Mouse (Mus musculus) cortical plate, adult 2 months (tissue): ENCODE measurements around the gene Cadps2. TPM values are rescaled to one million over a fixed set of nuclear protein-coding genes. Genes with fewer than 3 reads are reported as not detected.

ENCODE experiments used
- H3K27ac ChIP-seq: fragments of 200-500 bp; 2 replicates; pipeline ENCODE4 v1.5.1; 2012; ENCODE audit warnings: low read length, control low read depth, inconsistent platforms; ENCODE audit not compliant: insufficient read depth
- H3K4me1 ChIP-seq: fragments of 200-500 bp; 2 replicates; pipeline ENCODE4 v1.6.1; 2011; ENCODE audit warnings: low read length; ENCODE audit not compliant: control insufficient read depth, insufficient read depth
- H3K4me3 ChIP-seq: fragments of 200-500 bp; 2 replicates; pipeline ENCODE4 v1.5.1; 2011; ENCODE audit warnings: mild to moderate bottlenecking, low read length, control low read depth; ENCODE audit not compliant: insufficient read depth
- CTCF ChIP-seq: fragments of 200-500 bp; IDR thresholded peaks from 2 replicates; pipeline ENCODE4 v1.5.1; 2011; ENCODE audit warnings: mild to moderate bottlenecking, control low read depth, low read length; ENCODE audit not compliant: insufficient read depth; ENCODE audit errors: extremely low read depth
- POLR2A ChIP-seq: fragments of 200-500 bp; IDR thresholded peaks from 2 replicates; pipeline ENCODE4 v1.6.1; 2011; ENCODE audit warnings: mild to moderate bottlenecking, low read length, control low read depth; ENCODE audit not compliant: insufficient read depth; ENCODE audit errors: extremely low read depth
- polyA plus RNA-seq: library from polyadenylated mRNA; depleted of rRNA; stranded (reverse); fragments of >200 nt; gene quantifications from 2 replicates; pipeline ENCODE4 v1.2.3, GENCODE M21; 2012

Cadps2 gene
- polyA plus RNA-seq, 1 experiment, result 40.9 TPM

GRCm38 (mm10) chr6:23252196-23253135 is 586.8 kb downstream of the Cadps2 start:
- Histone ChIP-seq H3K4me3 (no peak overlapping the region), H3K4me1 (no peaks in the 10 kb centered on the region), H3K27ac (no peak overlapping the region)
- TF ChIP-seq CTCF (no peak), POLR2A (no peak)

GRCm38 (mm10) chr6:23251431-23251830 is 587.8 kb downstream of the Cadps2 start:
- no peak overlapping the region for H3K4me3 ChIP-seq
- TF ChIP-seq POLR2A (no peak), CTCF (no peak)
- H3K4me1 ChIP-seq, result no peaks in the 10 kb centered on the region
- H3K27ac ChIP-seq, result no peak overlapping the region

- TF ChIP-seq POLR2A (no peak), CTCF (no peak)
- Histone ChIP-seq H3K4me1 (no peaks in the 10 kb centered on the region), H3K27ac (no peak overlapping the region), H3K4me3 (no peak overlapping the region)
These were observed 588.8 kb downstream of the Cadps2 start for GRCm38 (mm10) chr6:23250288-23250955.

GRCm38 (mm10) chr6:23249616-23250287 is 589.5 kb downstream of the Cadps2 start:
- H3K4me3 ChIP-seq, result no peak overlapping the region
- H3K27ac ChIP-seq, result no peak overlapping the region
- TF ChIP-seq POLR2A (no peak), CTCF (no peak)
- no peaks in the 10 kb centered on the region for H3K4me1 ChIP-seq

GRCm38 (mm10) chr6:23249053-23249401 is 590.2 kb downstream of the Cadps2 start:
- no peak overlapping the region for H3K27ac ChIP-seq
- TF ChIP-seq CTCF (no peak), POLR2A (no peak)
- no peak overlapping the region for H3K4me3 ChIP-seq
- H3K4me1 ChIP-seq, result no peaks in the 10 kb centered on the region

GRCm38 (mm10) chr6:23248313-23249052 is 590.7 kb downstream of the Cadps2 start, which contains the start of gene Fezf1:
Fezf1 (minus strand) TSS chr6:23248362.
- Histone ChIP-seq H3K4me1 (no peaks in the 10 kb centered on the region), H3K27ac (no peak within 1 kb of the TSS), H3K4me3 (no peak within 1 kb of the TSS)
- no peak for TF ChIP-seq CTCF
- TF ChIP-seq POLR2A, result no peak

- TF ChIP-seq POLR2A (no peak), CTCF (no peak)
- Histone ChIP-seq H3K4me1 (no peaks in the 10 kb centered on the region), H3K27ac (no peak overlapping the region), H3K4me3 (no peak overlapping the region)
These were observed 591.5 kb downstream of the Cadps2 start for GRCm38 (mm10) chr6:23247512-23248312.

GRCm38 (mm10) chr6:23246790-23247511 is 592.3 kb downstream of the Cadps2 start:
- no peak overlapping the region for H3K4me3 ChIP-seq
- H3K4me1 ChIP-seq, result no peaks in the 10 kb centered on the region
- no peak for TF ChIP-seq CTCF
- TF ChIP-seq POLR2A, result no peak
- no peak overlapping the region for H3K27ac ChIP-seq
